Mouse (Mus musculus) layer of hippocampus, adult 8-10 months (tissue): ENCODE measurements around the gene Rad9b. TPM values are rescaled to one million over a fixed set of nuclear protein-coding genes. Genes with fewer than 3 reads are reported as not detected.

Source experiments
- DNase-seq, 2 experiments: peaks; one replicate each; pipeline ENCODE4 v3.0.0; 2022; ENCODE audit warnings: low spot score in 2 of 2
- total RNA-seq, 4 experiments: library from RNA; stranded (reverse); gene quantifications; 2 replicates each; pipeline ENCODE4 v1.2.4; 2022

Rad9b gene
- 1 to 10 TPM; 3.2 to 5.0 (median 4.1) TPM for total RNA-seq

DNA sequence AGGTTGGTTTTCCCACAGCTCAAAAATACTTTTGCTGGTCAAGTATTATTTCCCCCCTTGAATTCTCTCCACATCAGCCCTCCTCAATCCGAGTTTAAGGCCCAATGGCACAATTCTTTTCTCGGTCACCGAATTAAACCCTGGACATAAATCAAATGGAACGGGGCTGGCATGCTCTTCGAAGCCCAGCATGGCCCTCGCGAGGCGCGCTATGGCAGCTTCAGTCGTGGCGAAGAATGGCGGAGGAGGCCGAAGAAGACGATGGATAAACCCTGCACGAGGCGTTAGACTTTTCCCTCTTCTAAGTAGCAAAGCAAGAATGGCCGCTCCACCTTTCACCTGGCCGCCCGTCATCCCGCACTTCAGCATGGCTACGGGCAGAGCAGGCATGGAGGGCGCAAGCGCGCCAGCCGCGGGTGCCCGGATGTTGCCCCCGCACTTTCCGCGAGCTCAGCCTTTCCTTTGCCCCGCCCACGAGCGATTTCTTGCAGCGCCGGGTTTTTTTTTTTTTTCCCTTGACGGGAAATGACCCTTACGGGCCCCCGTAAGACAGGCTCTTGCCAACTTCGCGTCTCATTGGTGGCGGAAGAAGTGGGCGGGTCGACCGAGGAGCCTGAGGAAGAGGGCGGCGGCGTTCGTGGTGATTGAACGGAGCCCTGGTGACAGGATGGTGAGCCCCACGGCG is at the start of gene Rad9b, which contains the start of gene Vps29:
Rad9b (minus strand) TSS at position 427 of the 685 bp plus-strand sequence.
Vps29 (plus strand) TSS at position 563 of the 685 bp plus-strand sequence.
- DNase-seq, result peak; percentile 96

DNA sequence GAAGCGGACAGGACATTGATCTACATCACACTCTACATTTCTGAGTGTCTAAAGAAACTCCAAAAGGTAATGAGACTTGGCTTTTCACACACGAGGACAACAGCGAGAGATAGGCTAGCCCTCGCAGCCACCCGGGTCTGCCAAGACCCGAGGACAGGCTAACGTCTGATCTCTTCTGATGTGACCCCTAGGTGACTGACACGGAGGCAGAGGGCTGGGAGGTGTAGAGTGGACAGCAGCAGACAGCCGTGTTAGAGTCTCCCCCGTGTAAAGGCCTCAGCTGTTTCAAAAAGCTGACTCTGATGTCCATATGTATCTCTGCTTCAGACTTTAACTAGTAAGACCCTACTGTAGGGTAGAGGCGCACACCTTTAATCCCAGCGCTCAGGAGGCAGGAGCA is 49.3 kb upstream of the Rad9b start:
- no peak for DNase-seq

DNA sequence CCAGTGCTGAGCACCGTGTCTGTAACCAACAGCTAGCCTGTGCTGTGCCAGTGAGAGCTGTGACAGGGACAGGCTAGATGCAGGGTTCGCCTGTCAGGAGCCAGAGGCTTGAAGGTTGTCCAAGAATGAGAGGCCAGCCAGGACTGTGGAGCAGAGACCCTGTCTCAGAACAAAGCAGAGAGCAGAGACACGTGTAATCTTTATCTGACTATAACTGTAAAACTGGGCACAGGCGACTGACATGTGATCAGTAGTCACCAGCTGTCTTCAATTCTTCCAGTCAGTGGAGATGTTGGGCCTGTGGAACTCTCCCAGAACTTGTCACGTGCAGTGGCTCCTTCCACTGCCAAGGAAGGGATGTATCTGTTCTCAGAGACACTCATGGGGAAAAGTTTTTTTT is 48.7 kb upstream of the Rad9b start:
- peak in 1 of 2 experiments; percentile 57 for DNase-seq

DNA sequence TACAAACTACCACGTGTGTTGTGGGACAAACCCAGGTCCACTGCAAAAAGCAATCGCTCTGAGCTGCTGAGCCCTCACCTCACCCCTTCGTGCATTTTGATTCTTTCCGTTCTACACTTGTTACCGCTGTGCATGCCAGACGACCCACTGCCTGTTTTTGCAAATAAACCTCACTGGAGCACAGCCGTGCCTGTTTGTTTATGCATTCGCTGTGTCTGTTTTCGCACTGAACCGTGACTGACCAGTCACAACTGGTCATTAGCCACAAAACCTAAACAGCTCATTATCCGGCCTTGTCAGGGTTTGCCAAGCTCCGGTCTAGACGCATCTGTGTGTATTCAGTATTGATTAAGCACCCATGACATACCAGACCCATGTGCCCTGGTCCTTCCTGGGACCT is 48.1 kb upstream of the Rad9b start:
- no peak for DNase-seq

DNA sequence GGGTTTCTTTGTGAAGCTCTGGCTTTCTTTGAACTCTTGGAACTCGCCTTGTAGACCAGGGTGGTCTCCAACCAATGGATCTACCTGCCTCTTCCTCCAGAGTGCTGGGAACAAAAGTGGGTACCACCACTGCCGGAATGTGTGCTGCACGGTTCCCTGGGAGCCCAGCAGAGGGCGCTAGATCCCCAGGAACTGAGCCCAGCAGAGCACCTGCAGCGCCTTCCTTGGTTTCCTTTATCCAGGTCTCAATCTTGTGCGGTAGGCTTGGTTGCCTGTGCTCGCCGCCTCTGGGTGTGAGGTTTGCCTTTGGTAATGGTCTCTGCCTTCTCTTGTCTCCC is 47.2 kb upstream of the Rad9b start:
- peak in 1 of 2 experiments; percentile 77 for DNase-seq

DNA sequence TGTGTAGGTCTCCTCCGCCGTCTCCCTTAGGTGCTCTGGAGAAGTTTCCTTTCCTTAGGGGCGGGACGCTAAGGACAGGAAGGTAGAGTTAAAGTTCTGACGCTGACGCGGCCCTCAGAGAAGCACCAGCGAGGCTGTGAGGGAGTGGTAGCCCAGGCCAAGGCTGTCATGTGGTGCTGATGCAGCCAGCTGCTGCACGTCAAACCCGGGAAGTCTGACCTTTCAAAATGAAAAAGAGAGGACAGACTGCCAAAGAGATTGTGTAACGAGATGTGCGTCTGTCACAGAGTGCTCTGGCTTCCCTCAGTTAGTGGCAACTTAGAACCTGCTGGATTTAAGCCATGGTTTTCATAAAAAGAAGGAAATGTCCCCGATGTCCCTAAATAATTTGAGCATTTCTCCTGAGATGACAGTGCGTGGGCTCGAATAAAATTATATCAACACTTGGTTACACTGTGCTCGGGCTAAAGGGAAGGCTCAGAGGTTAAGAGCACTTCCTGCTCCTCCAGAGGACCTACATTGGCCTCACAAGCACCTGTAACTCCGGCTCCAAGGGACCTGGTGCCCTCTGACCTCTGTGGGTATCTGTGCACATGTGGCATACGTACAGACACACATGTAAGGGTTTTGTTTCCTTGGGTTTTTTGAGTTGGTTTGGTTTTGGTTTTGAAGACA is 46.7 kb upstream of the Rad9b start:
- peak in 1 of 2 experiments; percentile 59 for DNase-seq

DNA sequence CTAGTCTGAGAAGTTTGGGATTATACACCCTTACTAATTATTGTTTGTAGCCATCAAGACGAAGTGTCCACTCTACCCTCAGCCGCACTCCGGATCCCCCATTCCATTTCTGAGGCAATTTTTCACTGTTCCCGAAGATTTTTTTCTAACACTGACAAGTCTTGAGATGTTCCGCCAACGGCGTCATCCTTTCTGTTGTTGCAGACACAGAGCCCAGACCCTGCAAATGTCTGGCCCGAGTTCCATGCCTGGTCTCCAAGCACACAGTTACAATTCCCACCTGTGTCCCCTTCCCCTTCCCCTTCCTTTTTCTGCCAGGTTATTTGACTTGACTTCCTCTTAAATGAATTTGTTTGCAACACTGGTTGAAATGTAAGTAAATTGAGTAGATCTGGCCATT is 45.8 kb upstream of the Rad9b start:
- no peak for DNase-seq

DNA sequence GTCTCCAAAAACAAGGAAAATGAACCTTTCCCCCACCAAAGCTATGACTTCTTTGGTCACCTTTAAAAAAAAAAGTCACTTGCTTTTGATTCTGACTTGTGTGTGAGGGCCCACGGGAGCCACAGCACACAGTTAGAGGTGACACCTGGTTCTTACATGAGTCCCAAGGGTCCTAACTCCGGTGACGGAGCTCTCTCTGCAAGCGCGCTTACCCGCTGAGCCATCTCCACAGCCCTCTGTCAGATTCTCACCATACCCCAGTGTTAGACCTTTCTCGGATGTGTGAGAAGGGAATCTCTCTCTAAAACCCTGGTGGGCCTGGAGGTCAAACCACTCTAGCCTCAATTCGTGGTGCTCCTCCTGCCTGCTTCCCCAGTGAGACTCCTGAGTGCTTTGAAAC is 43.5 kb upstream of the Rad9b start:
- DNase-seq, result no peak

DNA sequence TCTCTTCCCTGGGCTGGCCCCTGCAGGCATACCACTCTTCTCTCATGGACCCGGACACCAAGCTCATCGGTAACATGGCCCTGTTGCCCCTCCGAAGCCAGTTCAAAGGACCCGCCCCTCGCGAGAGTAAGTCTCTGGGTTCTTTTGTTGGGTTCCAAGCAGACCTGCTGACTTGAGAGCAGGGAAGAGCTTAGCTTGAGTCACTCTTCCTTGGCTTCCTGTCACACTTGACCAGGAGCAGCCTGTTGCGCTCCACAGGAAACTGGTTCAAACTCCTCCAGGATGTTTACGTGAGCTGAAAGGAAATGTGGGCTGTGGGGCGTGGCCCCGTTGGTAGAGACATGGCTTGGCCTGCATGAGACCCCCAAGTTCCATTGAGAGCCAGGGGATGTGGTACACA is 42.8 kb upstream of the Rad9b start:
- no peak for DNase-seq

DNA sequence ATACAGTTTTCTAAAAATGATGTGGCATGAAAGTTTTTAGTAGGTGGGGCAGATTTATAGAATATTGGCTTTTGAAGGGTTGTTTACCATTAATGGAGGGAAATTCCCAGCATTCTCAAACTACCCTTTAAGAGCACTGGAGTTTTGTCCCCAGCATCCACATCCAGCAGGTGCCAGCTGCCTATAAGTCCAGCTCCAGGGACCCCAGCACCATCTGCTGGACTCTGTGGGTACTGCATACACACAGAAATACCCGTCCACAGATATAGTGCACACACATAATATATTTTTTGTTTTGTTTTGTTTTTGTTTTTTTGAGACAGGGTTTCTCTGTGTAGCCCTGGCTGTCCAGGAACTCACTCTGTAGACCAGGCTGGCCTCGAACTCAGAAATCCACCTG is 39.9 kb upstream of the Rad9b start:
- DNase-seq, result peak in 1 of 2 experiments; percentile 71

DNA sequence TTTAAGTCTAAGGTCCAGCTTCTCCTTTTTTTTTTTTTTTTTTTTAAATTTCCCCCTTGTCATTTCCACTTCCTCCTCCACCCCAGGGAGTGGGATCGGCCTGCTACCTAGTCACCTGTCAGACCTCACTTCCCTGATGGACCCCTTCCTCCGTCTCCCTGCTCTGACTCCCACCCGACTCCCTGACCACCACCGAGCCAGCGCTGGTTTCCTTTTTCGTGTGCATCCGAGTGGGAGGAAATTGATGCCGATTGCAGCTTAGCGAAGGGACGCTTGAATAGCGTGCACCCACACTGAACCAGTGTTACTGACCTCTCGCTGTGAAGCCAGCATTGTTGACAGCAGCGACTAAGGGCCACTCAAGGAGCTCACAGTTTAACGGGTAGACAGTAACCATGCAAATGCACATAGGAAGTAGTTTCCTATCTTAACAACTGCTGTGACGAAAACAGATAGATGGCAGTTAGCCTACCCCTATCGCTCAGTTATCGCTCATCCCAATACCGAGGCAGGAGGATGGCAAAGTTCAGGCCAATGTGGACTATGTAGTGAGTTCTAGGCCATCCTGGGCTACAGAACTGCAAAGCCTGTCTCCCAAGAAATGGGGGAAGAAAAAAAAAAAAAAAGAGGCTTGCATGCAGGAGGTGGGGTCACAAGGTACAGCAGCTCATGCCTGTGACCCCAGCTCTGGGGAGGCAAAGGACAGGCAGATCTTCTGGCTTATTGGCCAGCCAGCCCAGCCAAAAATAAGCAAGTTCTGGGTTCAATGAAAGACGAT is 38.4 kb upstream of the Rad9b start:
- no peak for DNase-seq

DNA sequence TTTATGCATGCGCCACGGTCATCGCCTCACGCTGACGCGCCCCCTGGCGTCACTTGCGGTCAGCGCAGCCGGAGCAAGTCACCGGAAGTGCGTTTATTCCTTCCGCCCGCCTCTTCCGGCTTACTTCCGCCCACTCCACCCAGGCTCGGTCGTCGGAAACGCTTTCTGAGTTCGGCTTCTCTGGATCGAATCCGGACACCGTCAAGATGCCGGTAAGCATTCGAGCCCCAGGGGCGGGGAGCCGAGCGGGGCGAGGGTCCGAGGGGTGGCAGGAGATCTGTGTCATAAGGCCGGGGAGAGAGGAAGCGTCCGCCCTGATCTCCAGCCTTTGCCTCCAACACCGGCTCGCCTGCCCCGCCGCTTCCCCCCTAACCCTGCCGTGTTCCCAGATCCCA is 37.8 kb upstream of the Rad9b start, which contains the start of gene Arpc3:
Arpc3 (plus strand) TSS at position 93 of the 395 bp plus-strand sequence.
- peak; percentile 81 to 91 for DNase-seq

DNA sequence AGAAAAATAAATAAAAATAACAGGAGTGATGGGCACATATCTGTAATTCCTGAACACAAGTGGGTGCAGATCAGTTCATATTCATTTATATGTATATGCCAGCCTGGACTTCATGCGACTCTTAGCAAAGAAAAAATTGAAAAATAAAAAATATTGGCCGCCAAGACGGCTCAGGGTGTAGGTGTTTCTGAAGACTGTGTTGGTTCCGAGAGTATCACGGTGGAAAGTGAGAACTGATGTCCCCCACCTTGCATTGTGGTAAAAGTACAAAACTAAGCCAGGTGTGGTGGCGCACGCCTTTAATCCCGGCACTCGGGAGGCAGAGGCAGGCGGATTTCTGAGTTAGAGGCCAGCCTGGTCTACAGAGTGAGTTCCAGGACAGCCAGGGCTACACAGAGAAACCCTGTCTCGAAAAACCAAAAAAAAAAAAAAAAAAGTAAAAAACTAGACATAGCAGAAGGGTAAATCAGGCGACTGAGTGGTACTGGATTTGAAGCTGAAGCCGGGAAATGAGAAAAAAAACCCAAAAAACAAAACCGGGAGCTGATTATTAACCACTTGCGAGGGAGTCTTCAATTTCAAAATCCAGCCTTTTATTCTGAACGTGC is 37.2 kb upstream of the Rad9b start:
- DNase-seq, result no peak

DNA sequence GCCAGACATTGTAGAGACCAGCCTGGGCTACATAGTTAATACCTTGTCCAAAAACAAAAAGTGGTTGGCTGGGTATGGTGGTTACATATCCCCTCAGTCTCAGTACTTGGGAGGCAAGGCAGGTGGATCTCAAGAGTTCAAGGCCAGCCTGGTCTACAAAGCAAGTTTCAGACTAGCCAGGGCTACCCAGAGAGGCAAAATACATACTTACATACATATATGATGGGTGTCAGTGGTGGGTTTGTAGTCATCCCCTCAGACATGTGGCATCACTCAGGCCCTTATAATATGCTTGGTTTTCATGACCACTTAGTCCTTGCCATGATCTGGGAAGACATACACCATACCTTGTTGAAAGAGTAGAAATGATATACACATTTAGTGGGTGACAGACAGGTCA is 36.6 kb upstream of the Rad9b start:
- DNase-seq, result no peak

DNA sequence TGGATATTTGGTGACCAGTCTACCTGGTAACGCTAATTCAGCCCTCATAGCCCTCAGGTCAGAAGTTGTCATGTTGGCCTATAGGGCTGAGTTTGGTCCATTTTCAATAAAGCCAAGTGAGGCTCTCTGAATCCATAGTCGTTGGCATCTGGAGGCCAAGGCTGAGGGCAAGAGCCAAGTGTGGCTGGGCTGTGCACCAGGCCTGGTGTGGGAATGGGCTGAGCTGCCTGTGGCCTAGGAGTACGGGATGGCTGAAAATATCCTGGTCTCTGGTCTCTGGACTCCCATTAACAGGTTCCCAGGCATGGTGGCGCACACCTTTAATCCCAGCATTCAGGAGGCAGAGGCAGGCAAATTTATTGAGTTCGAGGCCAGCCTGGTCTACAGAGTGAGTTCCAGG is 36.0 kb upstream of the Rad9b start:
- DNase-seq, result no peak

DNA sequence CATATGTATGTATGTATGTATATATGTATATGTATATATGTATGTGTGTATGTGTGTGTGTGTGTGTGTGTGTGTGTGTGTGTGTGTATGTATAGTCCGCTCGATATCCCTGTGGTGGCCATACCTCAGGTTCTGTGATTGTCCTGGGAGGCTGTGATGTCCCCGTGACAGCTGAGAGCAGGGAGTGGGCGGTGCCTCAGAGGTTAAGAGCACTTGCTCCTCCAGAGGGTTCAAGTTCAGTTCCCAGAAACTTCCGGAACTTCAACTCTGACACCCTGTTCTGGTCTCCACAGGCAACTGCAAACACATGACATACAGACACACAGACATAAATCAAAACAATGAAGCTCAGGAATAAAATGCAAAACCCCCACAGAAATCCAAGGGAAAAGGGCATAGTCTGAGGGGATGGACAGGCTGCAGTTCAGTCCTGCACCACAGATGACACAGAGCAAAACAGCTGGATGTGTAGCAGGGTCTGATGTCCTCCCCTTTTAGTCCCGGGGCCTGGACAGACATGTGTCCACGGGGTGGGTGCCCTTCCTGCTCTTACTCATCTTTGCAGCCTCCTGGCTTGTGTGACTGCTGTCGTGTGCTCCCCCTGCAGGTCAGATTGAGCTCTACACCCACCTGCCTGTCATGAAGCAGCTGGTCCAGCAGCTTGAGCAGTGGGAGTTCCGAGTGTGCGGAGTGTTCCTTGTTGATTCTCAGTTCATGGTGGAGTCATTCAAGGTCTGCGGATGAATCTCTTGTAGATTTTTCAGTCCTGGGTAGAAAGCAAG is 25.5 kb upstream of the Rad9b start:
- DNase-seq, result peak; percentile 74 to 86

DNA sequence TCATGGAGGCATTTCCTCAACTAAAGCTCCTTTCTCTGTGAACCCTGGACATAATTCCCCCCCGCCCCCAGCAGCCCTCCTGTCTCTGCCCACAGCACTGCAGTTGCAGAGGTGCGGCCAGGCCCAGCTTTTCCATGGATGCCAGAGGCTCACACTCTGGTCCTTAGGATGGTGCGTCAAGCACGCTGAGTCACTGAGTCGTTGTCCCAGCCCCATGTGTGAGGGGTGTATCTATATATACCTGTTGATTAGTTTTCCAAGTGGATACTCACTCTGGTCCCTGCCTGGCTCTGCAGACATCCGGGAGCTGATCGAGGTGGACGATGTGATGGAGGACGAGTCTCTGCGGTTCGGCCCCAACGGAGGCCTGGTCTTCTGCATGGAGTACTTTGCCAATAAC is 24.1 kb upstream of the Rad9b start:
- DNase-seq, result no peak

DNA sequence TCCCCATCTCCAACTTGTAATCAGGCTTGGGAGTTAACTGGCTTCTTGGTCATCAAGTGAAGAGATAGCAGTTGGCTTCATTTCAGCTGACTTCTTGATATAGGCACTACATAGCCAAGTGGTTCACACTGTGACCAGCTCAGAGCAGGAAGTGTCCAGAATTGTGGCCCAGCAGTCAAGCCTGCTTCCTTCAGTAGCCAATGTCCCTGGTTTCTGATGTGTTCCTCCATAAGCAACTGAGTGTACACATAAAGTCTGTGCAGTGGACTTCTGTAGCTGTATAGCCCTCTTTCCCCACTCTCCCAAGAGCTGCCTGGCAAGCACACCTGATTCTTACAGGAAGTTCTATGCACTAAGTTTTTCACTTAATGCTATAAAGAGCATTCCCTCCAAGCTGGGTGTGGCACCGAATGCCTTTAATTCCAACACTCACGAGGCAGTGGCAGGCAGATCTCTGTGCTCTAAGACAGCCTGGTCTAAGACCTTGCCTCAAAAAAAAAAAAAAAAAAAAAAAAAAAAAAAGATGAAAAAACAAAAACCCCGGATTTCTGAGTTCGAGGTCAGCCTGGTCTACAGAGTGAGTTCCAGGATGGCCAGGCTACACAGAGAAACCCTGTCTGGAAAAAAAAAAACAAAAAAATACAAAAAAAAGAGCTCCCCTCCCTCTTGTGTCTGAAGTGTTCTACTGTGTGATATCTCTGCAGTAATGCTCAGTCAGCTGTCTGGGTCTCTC is 23.2 kb upstream of the Rad9b start:
- no peak for DNase-seq

DNA sequence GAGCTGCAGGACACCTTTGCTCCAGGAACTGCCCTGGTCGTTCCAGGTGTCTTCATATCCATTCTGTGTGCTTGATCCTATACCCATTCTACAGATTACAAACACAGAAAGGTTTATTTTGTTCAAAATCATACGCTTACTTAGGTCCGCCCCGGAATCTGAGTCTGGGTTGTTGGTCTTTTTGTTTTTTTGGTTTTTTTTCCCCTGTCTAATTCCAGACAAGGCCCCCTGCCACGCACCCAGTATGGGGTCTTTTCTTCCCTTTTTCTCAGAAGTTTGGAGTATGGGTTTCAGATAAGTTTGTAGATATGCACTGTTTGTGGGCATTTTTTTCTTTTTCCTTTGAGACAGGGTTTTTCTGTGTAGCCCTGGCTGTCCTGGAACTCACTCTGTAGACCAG is 18.8 kb upstream of the Rad9b start:
- DNase-seq, result no peak

DNA sequence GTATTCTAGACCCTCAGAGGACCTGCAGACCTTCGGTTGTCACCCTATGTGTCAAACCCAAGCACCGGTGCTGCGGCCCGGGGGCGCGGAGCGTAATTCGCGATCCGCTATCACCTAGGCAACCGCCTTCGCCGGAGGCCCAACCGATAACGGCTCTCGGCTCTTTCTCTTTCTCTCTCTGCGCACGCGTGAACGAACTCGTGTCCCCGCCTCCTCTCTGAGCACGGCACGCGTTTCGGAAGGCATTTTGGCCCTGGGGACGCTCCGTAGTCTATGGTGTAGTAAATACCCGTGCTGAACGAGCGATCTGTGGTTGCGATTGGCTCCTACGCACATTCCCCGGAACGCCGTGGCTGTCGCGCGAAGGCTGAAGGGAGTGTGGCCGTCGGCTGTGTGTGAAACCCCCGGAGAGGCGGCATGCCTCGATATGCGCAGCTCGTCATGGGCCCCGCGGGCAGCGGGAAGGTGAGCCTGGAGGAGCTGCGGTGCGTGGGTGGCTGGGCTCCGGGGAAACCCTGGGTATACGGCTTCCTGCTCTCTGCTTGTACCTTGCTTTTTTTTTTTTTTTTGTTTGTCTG is 18.2 kb upstream of the Rad9b start, which contains the start of gene Fam216a:
Fam216a (minus strand) TSS at position 173 of the 578 bp plus-strand sequence.
- peak; percentile 99 for DNase-seq
